Mouse (Mus musculus): Measurements from ENCODE around the gene Cd320. TPM values are rescaled to one million over a fixed set of nuclear protein-coding genes. Genes with fewer than 3 reads are reported as not detected.
"Not testable (repeated sequence)": the region's sequence is repeated elsewhere in the genome, so short reads cannot be mapped to it uniquely, and the experiment has no call there.

Gene Cd320
- polyA plus RNA-seq, 1 experiment from 2014 or later = 59.6 TPM

GRCm38 (mm10) chr17:33826850-33827249 is 16.0 kb upstream of the Cd320 start:
- no peak overlapping the region for H3K4me2 ChIP-seq (replicated peaks)
- H3K4me3 ChIP-seq (replicated peaks) = no peak overlapping the region
- peaks cover 52% of the 10 kb centered on the region for H3K36me3 ChIP-seq
- H3K9me3 ChIP-seq (replicated peaks) = no peaks in the 10 kb centered on the region
- H3K27me3 ChIP-seq = no peaks in the 10 kb centered on the region
- H3K4me1 ChIP-seq = peaks cover 33% of the 10 kb centered on the region
- WGBS = under 1% methylated on average over 3 of the region's 3 CpGs
- ATAC-seq (ENCODE audit: insufficient number of reproducible peaks, low FRiP score, low TSS enrichment, low read depth) = no peak
- H3K27ac ChIP-seq (replicated peaks) = no peak overlapping the region
- H3K9ac ChIP-seq = no peak overlapping the region

- 62% methylated on average over 2 of the region's 2 CpGs for WGBS
- Histone ChIP-seq H3K36me3 (peaks cover 56% of the 10 kb centered on the region), H3K27me3 (no peaks in the 10 kb centered on the region), H3K4me3 (replicated peaks) (no peak overlapping the region), H3K9ac (no peak overlapping the region), H3K4me2 (replicated peaks) (no peak overlapping the region), H3K4me1 (peaks cover 17% of the 10 kb centered on the region), H3K27ac (replicated peaks) (no peak overlapping the region), H3K9me3 (replicated peaks) (no peaks in the 10 kb centered on the region)
- no peak for ATAC-seq (ENCODE audit: insufficient number of reproducible peaks, low FRiP score, low TSS enrichment, low read depth)
These were observed 14.0 kb upstream of the Cd320 start for GRCm38 (mm10) chr17:33828892-33829291.

- Histone ChIP-seq H3K27ac (replicated peaks) (no peak overlapping the region), H3K27me3 (no peaks in the 10 kb centered on the region), H3K4me1 (peaks cover 17% of the 10 kb centered on the region), H3K4me2 (replicated peaks) (no peak overlapping the region), H3K9ac (no peak overlapping the region), H3K4me3 (replicated peaks) (no peak overlapping the region), H3K9me3 (replicated peaks) (no peaks in the 10 kb centered on the region), H3K36me3 (peaks cover 63% of the 10 kb centered on the region)
- WGBS = 90% methylated on average over 10 of the region's 10 CpGs
- ATAC-seq (ENCODE audit: insufficient number of reproducible peaks, low FRiP score, low TSS enrichment, low read depth) = no peak
These were observed 13.3 kb upstream of the Cd320 start for GRCm38 (mm10) chr17:33829561-33829960.

- Histone ChIP-seq H3K4me3 (replicated peaks) (peak overlapping the region; percentile 99; the same call in 1 of the 2 replicates), H3K9ac (peak overlapping the region; percentile 65; the same call in 1 of the 2 replicates), H3K4me1 (peaks cover 11% of the 10 kb centered on the region), H3K27me3 (no peaks in the 10 kb centered on the region), H3K27ac (replicated peaks) (no peak overlapping the region), H3K4me2 (replicated peaks) (no peak overlapping the region), H3K9me3 (replicated peaks) (no peaks in the 10 kb centered on the region), H3K36me3 (peaks cover 22% of the 10 kb centered on the region)
- no peak for ATAC-seq (ENCODE audit: insufficient number of reproducible peaks, low FRiP score, low TSS enrichment, low read depth)
- 70% methylated on average over 1 of the region's 1 CpGs for WGBS
These were observed 1.3 kb downstream of the Cd320 start for GRCm38 (mm10) chr17:33844196-33844595.

GRCm38 (mm10) chr17:33848139-33848538 is 5.2 kb downstream of the Cd320 start:
- Histone ChIP-seq H3K4me2 (replicated peaks) (no peak overlapping the region), H3K4me1 (peaks cover 11% of the 10 kb centered on the region), H3K27ac (replicated peaks) (no peak overlapping the region), H3K9ac (no peak overlapping the region), H3K9me3 (replicated peaks) (no peaks in the 10 kb centered on the region), H3K27me3 (no peaks in the 10 kb centered on the region), H3K4me3 (replicated peaks) (no peak overlapping the region), H3K36me3 (peaks cover 24% of the 10 kb centered on the region; the same call in 1 of the 2 replicates)
- ATAC-seq (ENCODE audit: insufficient number of reproducible peaks, low FRiP score, low TSS enrichment, low read depth) = no peak
- WGBS = 76% methylated on average over 8 of the region's 8 CpGs

GRCm38 (mm10) chr17:33851331-33851730 is 8.4 kb downstream of the Cd320 start:
- ATAC-seq (ENCODE audit: insufficient number of reproducible peaks, low FRiP score, low TSS enrichment, low read depth) = no peak
- Histone ChIP-seq H3K4me3 (replicated peaks) (no peak overlapping the region), H3K27ac (replicated peaks) (no peak overlapping the region), H3K27me3 (no peaks in the 10 kb centered on the region), H3K36me3 (peaks cover 24% of the 10 kb centered on the region; the same call in 1 of the 2 replicates), H3K4me2 (replicated peaks) (no peak overlapping the region), H3K9me3 (replicated peaks) (no peaks in the 10 kb centered on the region), H3K9ac (no peak overlapping the region), H3K4me1 (no peaks in the 10 kb centered on the region)
- WGBS = 68% methylated on average over 1 of the region's 1 CpGs

- Histone ChIP-seq H3K4me2 (replicated peaks) (no peak overlapping the region), H3K27me3 (no peaks in the 10 kb centered on the region), H3K27ac (replicated peaks) (no peak overlapping the region), H3K9me3 (replicated peaks) (no peaks in the 10 kb centered on the region), H3K9ac (no peak overlapping the region), H3K36me3 (no peaks in the 10 kb centered on the region), H3K4me1 (no peaks in the 10 kb centered on the region), H3K4me3 (replicated peaks) (no peak overlapping the region)
- ATAC-seq (ENCODE audit: insufficient number of reproducible peaks, low FRiP score, low TSS enrichment, low read depth) = no peak
- 82% methylated on average over 4 of the region's 4 CpGs for WGBS
These were observed 14.9 kb downstream of the Cd320 start for GRCm38 (mm10) chr17:33857816-33858215.

GRCm38 (mm10) chr17:33865330-33866030 is 22.6 kb downstream of the Cd320 start:
- Histone ChIP-seq H3K9ac (no peak overlapping the region), H3K4me3 (replicated peaks) (no peak overlapping the region), H3K4me1 (no peaks in the 10 kb centered on the region), H3K36me3 (no peaks in the 10 kb centered on the region), H3K27me3 (no peaks in the 10 kb centered on the region), H3K4me2 (replicated peaks) (no peak overlapping the region), H3K27ac (replicated peaks) (no peak overlapping the region), H3K9me3 (replicated peaks) (no peaks in the 10 kb centered on the region)
- ATAC-seq (ENCODE audit: insufficient number of reproducible peaks, low FRiP score, low TSS enrichment, low read depth) = no peak
- 29% methylated on average over 9 of the region's 9 CpGs for WGBS

- not testable (repeated sequence) for H3K9me3 ChIP-seq (replicated peaks); H3K9ac ChIP-seq; H3K27me3 ChIP-seq; H3K4me2 ChIP-seq (replicated peaks); ATAC-seq (ENCODE audit: insufficient number of reproducible peaks, low FRiP score, low TSS enrichment, low read depth); H3K27ac ChIP-seq (replicated peaks); H3K4me3 ChIP-seq (replicated peaks); H3K4me1 ChIP-seq
- peaks cover 22% of the 10 kb centered on the region; the same call in 1 of the 2 replicates for H3K36me3 ChIP-seq
- WGBS = 90% methylated on average over 4 of the region's 12 CpGs
These were observed 30.6 kb downstream of the Cd320 start, which contains the start of gene Gm7029 for GRCm38 (mm10) chr17:33873537-33873936. Gene Gm7029 (plus strand): TSS chr17:33873837.

GRCm38 (mm10) chr17:33874411-33874810 is 31.5 kb downstream of the Cd320 start:
- 85% methylated on average over 9 of the region's 11 CpGs for WGBS

GRCm38 (mm10) chr17:33875797-33876196 is 32.9 kb downstream of the Cd320 start:
- H3K4me2 ChIP-seq (replicated peaks); H3K27ac ChIP-seq (replicated peaks); H3K4me1 ChIP-seq; H3K27me3 ChIP-seq; H3K4me3 ChIP-seq (replicated peaks); H3K9ac ChIP-seq; ATAC-seq (ENCODE audit: insufficient number of reproducible peaks, low FRiP score, low TSS enrichment, low read depth); H3K9me3 ChIP-seq (replicated peaks): not testable (repeated sequence)
- 85% methylated on average over 5 of the region's 5 CpGs for WGBS
- peaks cover 34% of the 10 kb centered on the region for H3K36me3 ChIP-seq

More at GRCm38 (mm10) chr17:33874411-33874810, 31.5 kb downstream of the Cd320 start:
- Histone ChIP-seq H3K9ac (no peak overlapping the region), H3K4me2 (replicated peaks) (no peak overlapping the region), H3K27ac (replicated peaks) (no peak overlapping the region), H3K36me3 (peaks cover 27% of the 10 kb centered on the region), H3K27me3 (no peaks in the 10 kb centered on the region), H3K4me3 (replicated peaks) (no peak overlapping the region), H3K9me3 (replicated peaks) (no peaks in the 10 kb centered on the region), H3K4me1 (no peaks in the 10 kb centered on the region)
- ATAC-seq (ENCODE audit: insufficient number of reproducible peaks, low FRiP score, low TSS enrichment, low read depth) = no peak

GRCm38 (mm10) chr17:33884320-33884719 is 41.4 kb downstream of the Cd320 start:
- not testable (repeated sequence) for ATAC-seq (ENCODE audit: insufficient number of reproducible peaks, low FRiP score, low TSS enrichment, low read depth); H3K9me3 ChIP-seq (replicated peaks); H3K4me1 ChIP-seq; H3K4me3 ChIP-seq (replicated peaks); H3K27ac ChIP-seq (replicated peaks); H3K4me2 ChIP-seq (replicated peaks); H3K27me3 ChIP-seq; H3K9ac ChIP-seq
- H3K36me3 ChIP-seq = peaks cover 20% of the 10 kb centered on the region
- WGBS = 94% methylated on average over 10 of the region's 11 CpGs

Data from embryonic facial prominence, embryonic 15.5 days (tissue).